Mouse (Mus musculus) lung, embryonic 16.5 days (tissue): ENCODE results near the gene Bcl2l12. TPM values are rescaled to one million over a fixed set of nuclear protein-coding genes. Genes with fewer than 3 reads are reported as not detected.

ENCODE experiments used
- ATAC-seq: fragments of 200-750 bp; cut with Nextera tagmentation; 2 replicates; pipeline ENCODE4 v1.8.0; 2017; ENCODE audit warnings: low read depth, mild to moderate bottlenecking, moderate library complexity
- H3K27ac ChIP-seq: fragments of 300-500 bp; sonication (generic); 2 replicates; pipeline ENCODE4 v1.5.1; 2014; ENCODE audit warnings: mild to moderate bottlenecking, control low read depth, low read length
- H3K27me3 ChIP-seq: fragments of 300-500 bp; sonication (generic); 2 replicates; pipeline ENCODE4 v1.6.1; 2014; ENCODE audit warnings: low read depth, low read length, mixed read lengths; ENCODE audit not compliant: control insufficient read depth, insufficient read depth
- H3K36me3 ChIP-seq: fragments of 300-500 bp; sonication (generic); 2 replicates; pipeline ENCODE4 v1.6.1; 2014; ENCODE audit warnings: low read length; ENCODE audit not compliant: control insufficient read depth, insufficient read depth
- H3K4me1 ChIP-seq: fragments of 300-500 bp; sonication (generic); replicated peaks from 2 replicates; pipeline ENCODE4 v1.6.1; 2014; ENCODE audit warnings: low read length, mixed read lengths; ENCODE audit not compliant: control insufficient read depth, insufficient read depth
- H3K4me2 ChIP-seq: fragments of 300-500 bp; sonication (generic); 2 replicates; pipeline ENCODE4 v1.6.1; 2014; ENCODE audit warnings: low read depth, low read length, control low read depth
- H3K4me3 ChIP-seq: fragments of 300-500 bp; sonication (generic); 2 replicates; pipeline ENCODE4 v1.5.1; 2014; ENCODE audit warnings: mild to moderate bottlenecking, low read length, control low read depth
- H3K9ac ChIP-seq: fragments of 300-500 bp; sonication (generic); 2 replicates; pipeline ENCODE4 v1.6.1; 2014; ENCODE audit warnings: low read length, control low read depth
- H3K9me3 ChIP-seq: fragments of 300-500 bp; sonication (generic); 2 replicates; pipeline ENCODE4 v1.6.1; 2016; ENCODE audit warnings: low read length; ENCODE audit not compliant: control insufficient read depth
- WGBS: fragments of 180-500 bp; shearing (Covaris S2); extraction: QIAGEN DNeasy Blood & Tissue Kit; methylation state at CpG from one replicate; pipeline ENCODE4 v1.1.7; 2014; 5-methylcytosine and 5-hydroxymethylcytosine counted together
- microRNA-seq: library from miRNA; unstranded; fragments of <30 nt; microRNA quantifications from one replicate; pipeline ENCODE4, GENCODE M21; 2016
- polyA plus RNA-seq: library from polyadenylated mRNA; unstranded; fragments of >200 nt; fragmentation: Nextera tagmentation; extraction: Ambion mirVana; gene quantifications from 2 replicates; pipeline ENCODE4 v1.2.1, GENCODE M21; 2015

Gene Bcl2l12
- polyA plus RNA-seq, 1 experiment from 2014 or later: 62.0 TPM

DNA sequence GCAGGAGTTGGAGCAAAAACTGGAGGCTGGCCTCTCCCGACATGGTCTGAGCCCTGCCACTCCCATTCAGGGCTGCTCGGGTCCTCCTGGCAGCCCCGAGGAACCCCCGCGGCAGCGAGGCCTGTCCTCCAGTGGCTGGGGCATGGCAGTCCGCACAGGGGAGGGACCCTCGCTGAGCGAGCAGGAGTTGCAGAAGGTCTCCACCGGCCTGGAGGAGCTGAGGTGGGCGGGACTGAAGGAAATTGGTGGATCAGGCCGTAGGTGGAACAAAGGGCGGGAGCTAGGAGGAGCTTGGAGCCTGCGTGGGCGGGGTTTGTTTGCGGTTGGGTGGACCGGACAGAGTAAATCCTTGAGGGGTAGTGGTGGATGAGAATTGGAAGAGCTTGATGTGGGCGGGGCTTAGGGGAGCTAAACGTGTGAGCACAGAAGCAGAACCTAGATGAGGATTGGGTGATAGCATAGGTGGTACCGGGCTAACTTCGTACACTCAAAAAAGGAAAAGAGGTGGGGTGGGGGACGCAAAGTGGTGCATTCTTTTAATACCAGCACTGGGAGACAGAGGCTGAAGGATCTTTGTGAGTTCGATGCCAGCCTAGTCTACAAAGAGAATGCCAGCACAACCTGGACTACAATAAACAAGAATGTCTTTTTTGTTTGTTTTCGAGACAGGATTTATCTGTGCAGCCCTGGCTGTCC lies 45.8 kb downstream of the Bcl2l12 start:
- H3K4me2 ChIP-seq: peak overlapping the region; percentile 98
- peaks cover 16% of the 10 kb centered on the region for H3K27me3 ChIP-seq
- 5% methylated on average over 24 of the region's 24 CpGs for WGBS
- peak; percentile 93 for ATAC-seq
- H3K36me3 ChIP-seq: no peaks in the 10 kb centered on the region
- H3K9ac ChIP-seq: peak overlapping the region; percentile 77
- H3K27ac ChIP-seq: peak overlapping the region; percentile 89
- peak overlapping the region; percentile 67 for H3K4me3 ChIP-seq
- H3K9me3 ChIP-seq: no peaks in the 10 kb centered on the region
- H3K4me1 ChIP-seq: peaks cover 11% of the 10 kb centered on the region

DNA sequence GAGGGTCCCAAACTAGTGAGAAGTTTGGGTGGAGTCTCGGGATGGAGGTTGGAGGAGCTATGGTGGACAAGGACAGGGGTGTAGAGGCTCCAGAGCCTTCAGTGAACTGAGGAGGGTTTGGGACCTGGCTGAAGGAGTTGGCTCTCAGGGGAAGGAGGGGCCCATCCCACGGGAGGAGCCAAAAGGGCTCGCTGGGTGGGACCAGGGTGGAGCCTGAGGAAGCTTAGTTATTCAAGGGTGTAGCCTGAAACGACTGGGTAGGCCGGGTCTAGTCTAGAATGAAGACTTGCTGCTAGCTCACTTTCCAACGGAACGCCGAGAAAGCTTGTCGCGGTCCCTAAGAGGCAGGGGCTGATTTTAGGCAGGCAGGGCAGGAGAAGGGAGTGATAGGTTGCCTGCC lies 46.6 kb downstream of the Bcl2l12 start:
- Histone ChIP-seq H3K27me3 (peaks cover 16% of the 10 kb centered on the region), H3K4me3 (peak overlapping the region; percentile 67), H3K9me3 (no peaks in the 10 kb centered on the region), H3K4me2 (peak overlapping the region; percentile 98), H3K4me1 (peaks cover 11% of the 10 kb centered on the region), H3K27ac (peak overlapping the region; percentile 89), H3K36me3 (no peaks in the 10 kb centered on the region), H3K9ac (peak overlapping the region; percentile 77)
- 1% methylated on average over 10 of the region's 10 CpGs for WGBS
- ATAC-seq: peak; percentile 93

DNA sequence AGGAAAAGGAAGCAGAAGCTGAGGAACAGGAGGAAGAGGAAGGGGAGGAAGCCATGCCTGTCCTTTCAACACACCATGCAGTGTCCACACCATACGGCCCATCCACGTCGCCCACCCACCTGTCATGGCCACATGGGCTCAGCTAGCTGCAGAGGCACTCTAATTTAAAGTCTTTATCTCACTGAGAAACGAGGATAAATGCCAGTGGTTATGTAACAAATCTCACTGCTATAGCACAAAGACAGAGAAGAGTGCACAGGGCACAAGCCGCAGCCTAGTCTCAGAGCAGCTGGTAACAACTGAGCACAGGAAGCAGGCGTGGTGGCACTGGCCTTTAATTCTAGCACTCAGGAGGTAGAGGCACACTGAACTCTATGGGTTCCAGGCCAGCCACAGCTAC lies 48.6 kb downstream of the Bcl2l12 start:
- Histone ChIP-seq H3K27ac (no peak overlapping the region), H3K9me3 (no peaks in the 10 kb centered on the region), H3K27me3 (peaks cover 16% of the 10 kb centered on the region), H3K9ac (no peak overlapping the region), H3K4me3 (no peak overlapping the region), H3K36me3 (no peaks in the 10 kb centered on the region), H3K4me1 (peaks cover 11% of the 10 kb centered on the region), H3K4me2 (no peak overlapping the region)
- no peak for ATAC-seq
- WGBS: 64% methylated on average over 6 of the region's 6 CpGs

DNA sequence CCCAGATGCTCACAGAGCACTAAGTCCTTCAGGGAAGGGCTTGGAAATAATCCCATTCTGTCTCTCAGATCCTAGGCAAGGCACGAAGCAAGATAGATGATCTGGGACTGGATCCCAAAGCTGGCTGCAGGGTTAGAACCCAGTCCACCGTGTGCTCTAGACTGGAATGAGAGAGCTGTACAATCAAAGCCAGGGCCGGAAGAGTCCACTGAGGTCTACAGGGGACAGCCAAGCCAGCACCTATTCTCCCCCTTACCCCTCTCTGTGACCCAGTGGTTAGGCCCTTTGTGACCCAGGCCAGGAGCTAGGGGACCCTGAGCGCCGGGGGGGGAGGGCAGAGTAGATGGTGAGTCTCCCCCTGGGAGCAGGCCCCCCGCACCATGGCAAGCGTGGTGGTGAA lies 55.6 kb downstream of the Bcl2l12 start, which contains the start of gene Tsks:
TSS of gene Tsks (plus strand) at position 301 of the 400 bp plus-strand sequence.
- no peak within 1 kb of the TSS for H3K4me3 ChIP-seq
- 69% methylated on average over 7 of the region's 7 CpGs for WGBS
- ATAC-seq: no peak
- no peak within 1 kb of the TSS for H3K4me2 ChIP-seq
- H3K36me3 ChIP-seq: no peaks in the 10 kb centered on the region
- no peaks in the 10 kb centered on the region for H3K4me1 ChIP-seq
- no peaks in the 10 kb centered on the region for H3K9me3 ChIP-seq
- H3K27ac ChIP-seq: no peak within 1 kb of the TSS
- no peak within 1 kb of the TSS for H3K9ac ChIP-seq
- H3K27me3 ChIP-seq: no peaks in the 10 kb centered on the region

Small RNA genes within 50 kb of the gene (microRNA-seq; reads per million reads assigned to microRNA genes)
- not detected for gene Mir7054

Other genes starting within 250 kb of the Bcl2l12 start
- 2.0 TPM in 2 replicates for gene Zfp473, start 247.7 kb downstream of the Bcl2l12 start, polyA plus RNA-seq
- gene Nup62, start 182.6 kb downstream of the Bcl2l12 start, polyA plus RNA-seq: 88.6 and 98.6 TPM in 2 replicates
- 1.4 and 1.7 TPM in 2 replicates for gene Il4i1, start 182.3 kb downstream of the Bcl2l12 start, polyA plus RNA-seq
- 3.3 and 3.5 TPM in 2 replicates for gene Atf5, start 182.1 kb downstream of the Bcl2l12 start, polyA plus RNA-seq
- gene Akt1s1, start 149.7 kb downstream of the Bcl2l12 start, polyA plus RNA-seq: 92.3 and 95.6 TPM in 2 replicates
- 83.7 and 84.4 TPM in 2 replicates for gene Tbc1d17, start 149.6 kb downstream of the Bcl2l12 start, polyA plus RNA-seq
- 38.0 and 39.0 TPM in 2 replicates for gene Pnkp, start 141.6 kb downstream of the Bcl2l12 start, polyA plus RNA-seq
- gene Ptov1, start 128.9 kb downstream of the Bcl2l12 start, polyA plus RNA-seq: 302 and 307 TPM in 2 replicates
- 97.3 and 102 TPM in 2 replicates for gene Med25, start 106.0 kb downstream of the Bcl2l12 start, polyA plus RNA-seq
- gene Fuz, start 102.6 kb downstream of the Bcl2l12 start, polyA plus RNA-seq: 22.4 and 24.3 TPM in 2 replicates
- gene Ap2a1, start 69.2 kb downstream of the Bcl2l12 start, polyA plus RNA-seq: 58.2 and 63.7 TPM in 2 replicates
- 0.15 and 0.44 TPM in 2 replicates for gene Tsks, start 55.5 kb downstream of the Bcl2l12 start, polyA plus RNA-seq
- gene Cpt1c, start 23.9 kb downstream of the Bcl2l12 start, polyA plus RNA-seq: 17.1 and 17.5 TPM in 2 replicates
- 413 and 457 TPM in 2 replicates for gene Prmt1, start 12.1 kb downstream of the Bcl2l12 start, polyA plus RNA-seq
- 96.5 and 108 TPM in 2 replicates for gene Irf3, start 1.1 kb downstream of the Bcl2l12 start, polyA plus RNA-seq
- 28.9 and 30.7 TPM in 2 replicates for gene Scaf1, start 17.7 kb upstream of the Bcl2l12 start, polyA plus RNA-seq
- 54.6 and 59.7 TPM in 2 replicates for gene Rras, start 19.2 kb upstream of the Bcl2l12 start, polyA plus RNA-seq
- 9.2 TPM in 2 replicates for gene Prr12, start 54.2 kb upstream of the Bcl2l12 start, polyA plus RNA-seq
- gene Nosip, start 63.7 kb upstream of the Bcl2l12 start, polyA plus RNA-seq: 72.5 and 77.8 TPM in 2 replicates
- gene Prrg2, start 64.0 kb upstream of the Bcl2l12 start, polyA plus RNA-seq: 28.7 and 31.9 TPM in 2 replicates
- gene Rcn3, start 93.5 kb upstream of the Bcl2l12 start, polyA plus RNA-seq: 308 and 326 TPM in 2 replicates
- 93.7 and 97.1 TPM in 2 replicates for gene Fcgrt, start 105.1 kb upstream of the Bcl2l12 start, polyA plus RNA-seq
- gene Rps11, start 125.7 kb upstream of the Bcl2l12 start, polyA plus RNA-seq: 1,430 and 1,443 TPM in 2 replicates
- 1,289 and 1,305 TPM in 2 replicates for gene Rpl13a, start 130.0 kb upstream of the Bcl2l12 start, polyA plus RNA-seq
- gene Gm45713, start 137.5 kb upstream of the Bcl2l12 start, polyA plus RNA-seq: 0.31 and 0.60 TPM in 2 replicates
- gene Flt3l, start 137.7 kb upstream of the Bcl2l12 start, polyA plus RNA-seq: 2.4 and 3.0 TPM in 2 replicates
- 99.2 and 100 TPM in 2 replicates for gene Pih1d1, start 155.6 kb upstream of the Bcl2l12 start, polyA plus RNA-seq
- 55.4 and 57.4 TPM in 2 replicates for gene Aldh16a1, start 155.9 kb upstream of the Bcl2l12 start, polyA plus RNA-seq
- gene Slc17a7, start 165.2 kb upstream of the Bcl2l12 start, polyA plus RNA-seq: 0.34 and 0.99 TPM in 2 replicates
- gene Gfy, start 180.9 kb upstream of the Bcl2l12 start, polyA plus RNA-seq: not detected in 2 replicates
- gene Pth2, start 182.3 kb upstream of the Bcl2l12 start, polyA plus RNA-seq: not detected in 2 replicates
- gene Ccdc155, start 206.2 kb upstream of the Bcl2l12 start, polyA plus RNA-seq: 1.3 TPM in 2 replicates
- 0.84 and 1.6 TPM in 2 replicates for gene Dkkl1, start 213.4 kb upstream of the Bcl2l12 start, polyA plus RNA-seq
- gene Tead2, start 217.0 kb upstream of the Bcl2l12 start, polyA plus RNA-seq: 134 and 148 TPM in 2 replicates
- 3.0 and 4.6 TPM in 2 replicates for gene Cd37, start 240.4 kb upstream of the Bcl2l12 start, polyA plus RNA-seq
- gene Slc6a16, start 242.4 kb upstream of the Bcl2l12 start, polyA plus RNA-seq: 0.23 TPM in 1 of 2 replicates, not detected in the other